19 mouse cellular contexts compared by ENCODE assay signal in the genomic region with DNA sequence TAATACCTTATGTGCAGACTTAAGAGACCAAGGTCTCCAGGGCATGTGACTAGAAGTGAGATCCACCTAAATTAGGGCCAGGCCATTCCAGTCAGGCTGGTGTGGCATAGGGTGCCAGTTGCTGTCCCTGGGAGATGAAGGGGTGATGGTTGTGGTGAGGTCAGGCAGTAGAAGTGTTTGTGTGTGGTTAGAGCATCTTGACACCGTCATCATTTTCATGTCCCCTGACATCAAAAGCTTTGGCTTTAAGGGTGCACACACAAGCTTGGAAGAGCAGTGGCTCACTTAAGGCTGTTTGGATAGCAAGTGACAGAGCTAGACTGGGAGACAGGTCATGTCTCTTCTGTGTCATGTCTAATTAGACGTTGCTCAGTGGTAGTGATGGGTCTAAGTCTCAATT. TPM values are rescaled to one million over a fixed set of nuclear protein-coding genes. Genes with fewer than 3 reads are reported as not detected.
A peak's percentile ranks its signal among the peaks of the same experiment; 100 is the strongest.
DNase-seq lines count a peak whose midpoint lies in the region; ATAC-seq and TF ChIP-seq lines count a peak whose summit lies in the region.
"Had no signal": no experiment of that assay in that cellular context is flagged by ENCODE, and none has a peak within 500 bp of the region (broad histone marks: within the 10 kb centered on the region; RNA-seq: fewer than 3 reads in every experiment).

No protein-coding gene starts in this region.

- no peaks in the 10 kb centered on the region for H3K27me3 ChIP-seq in liver, postnatal 0 days (ENCODE audit: insufficient read depth, low read length)
- no peaks in the 10 kb centered on the region for H3K27me3 ChIP-seq in thymus, adult 2 months (ENCODE audit: control insufficient read depth, insufficient read depth, low read length)
- H3K27me3 ChIP-seq: hindbrain, embryonic 15.5 days had no signal

- peaks cover 75% of the 10 kb centered on the region for H3K4me1 ChIP-seq in liver, postnatal 0 days (ENCODE audit: insufficient read depth)
- H3K4me1 ChIP-seq in thymus, adult 2 months (replicated peaks; ENCODE audit: control insufficient read depth, insufficient read depth, low read length) = peaks cover 78% of the 10 kb centered on the region
- H3K4me1 ChIP-seq in bone marrow, adult 2 months (ENCODE audit: control insufficient read depth, insufficient read depth, low read length) = peaks cover 24% of the 10 kb centered on the region

- TF ChIP-seq CTCF in liver, postnatal 0 days (IDR thresholded peaks at IDR 0.05; ENCODE audit: low read depth) = no peak
- TF ChIP-seq CTCF in thymus, adult 2 months (IDR thresholded peaks at IDR 0.05; ENCODE audit: borderline replicate concordance, control insufficient read depth, extremely low read depth, insufficient read depth, low read length, poor library complexity) = no peak
- TF ChIP-seq CTCF in bone marrow, adult 2 months (IDR thresholded peaks at IDR 0.05; ENCODE audit: control insufficient read depth, insufficient read depth, low read length) = no peak

- no peak for DNase-seq in liver, postnatal 0 days
- DNase-seq in liver = no peak
- DNase-seq in thymus, adult 2 months = no peak
- no peak for DNase-seq in thymus, postnatal 25 days
- peak; percentile 50 to 64 for DNase-seq in natural killer cell, adult 2 months (ENCODE audit: low spot score in 2 of 2)
- DNase-seq in adrenal gland, adult 2 months = no peak
- no peak for DNase-seq in layer of hippocampus, adult 9-10 months (ENCODE audit: low spot score)
- DNase-seq: cerebellum, postnatal 14 days; heart, postnatal 10 days; lung, adult 18-20 months; lung, postnatal 14 days; retina, postnatal 1 day; right cerebral cortex, postnatal 4 days had no signal

- ATAC-seq in liver, postnatal 0 days = no peak
- ATAC-seq: forebrain, embryonic 16.5 days had no signal

- peak overlapping the region; percentile 18; the same call in 1 of the 2 replicates for H3K27ac ChIP-seq in liver, postnatal 0 days (ENCODE audit: low read depth)
- H3K27ac ChIP-seq in thymus, adult 2 months (ENCODE audit: control insufficient read depth, insufficient read depth, low read length) = peak overlapping the region; percentile 42; the same call in 1 of the 2 replicates
- 0 out of 2 replicates have a peak overlapping the region, but pooled peaks have one; percentile 54 for H3K27ac ChIP-seq in bone marrow, adult 2 months (ENCODE audit: control insufficient read depth, insufficient read depth, low read depth, low read length, poor library complexity)

- TF ChIP-seq EP300 in liver, postnatal 0 days (IDR thresholded peaks at IDR 0.05; ENCODE audit: low read depth) = no peak

- TF ChIP-seq POLR2A in thymus, adult 2 months (IDR thresholded peaks at IDR 0.05; ENCODE audit: control insufficient read depth, extremely low read depth, insufficient read depth, low read length, poor library complexity) = no peak
- TF ChIP-seq POLR2A in bone marrow, adult 2 months (IDR thresholded peaks at IDR 0.05; ENCODE audit: borderline replicate concordance, control insufficient read depth, low read depth, low read length) = no peak

- no peaks in the 10 kb centered on the region for H3K9me3 ChIP-seq in liver, postnatal 0 days (ENCODE audit: low read length)
- H3K9me3 ChIP-seq: G1E; hindbrain, embryonic 15.5 days had no signal

- 39% methylated on average over 2 of the region's 2 CpGs for WGBS in liver, postnatal 0 days (ENCODE audit: insufficient replicate concordance)
- 23% methylated on average over 2 of the region's 2 CpGs for WGBS in thymus, adult 2 months
- 41% methylated on average over 2 of the region's 2 CpGs for WGBS in bone marrow, adult 2 months

- peaks cover 8% of the 10 kb centered on the region for H3K36me3 ChIP-seq in liver, postnatal 0 days (replicated peaks; ENCODE audit: insufficient read depth, low read length)
- peaks cover 13% of the 10 kb centered on the region for H3K36me3 ChIP-seq in thymus, adult 2 months (ENCODE audit: control insufficient read depth, insufficient read depth, low read length)

- no peak overlapping the region for H3K4me2 ChIP-seq in liver, postnatal 0 days (ENCODE audit: low read depth, low read length)
- H3K4me2 ChIP-seq: heart, embryonic 11.5 days; hindbrain, embryonic 15.5 days had no signal

- H3K9ac ChIP-seq in liver, postnatal 0 days (replicated peaks) = no peak overlapping the region
- H3K9ac ChIP-seq: hindbrain, embryonic 15.5 days had no signal

- no peak overlapping the region for H3K4me3 ChIP-seq in liver, postnatal 0 days (ENCODE audit: low read depth, low read length)
- H3K4me3 ChIP-seq in thymus, adult 2 months (ENCODE audit: control insufficient read depth, insufficient read depth, low read length) = no peak overlapping the region
- no peak overlapping the region for H3K4me3 ChIP-seq in bone marrow, adult 2 months (replicated peaks; ENCODE audit: control insufficient read depth, low read depth, low read length)
- H3K4me3 ChIP-seq: hindbrain, embryonic 15.5 days; myocyte had no signal

RNA-seq across cellular contexts. Expression of gene Psap, which starts 10.3 kb away (rescaled TPM):
- 105 and 110 TPM in 2 replicates for polyA plus RNA-seq in liver, postnatal 0 days (2015; fragmentation: Nextera tagmentation; extraction: Ambion mirVana)
- polyA plus RNA-seq in thymus, adult 2 months (2012; rRNA removed) = 1,527 and 1,921 TPM in 2 replicates
- 271 and 453 TPM in 2 replicates for polyA plus RNA-seq in bone marrow, adult 2 months (2011; ENCODE audit: insufficient read depth, insufficient read length, low replicate concordance, missing spikeins)
- 1,000 to 10,000 TPM; 1,081 to 1,299 TPM for total RNA-seq in adrenal gland, adult 2 months (2021)
- 1,236 and 1,342 TPM in 2 replicates for polyA plus RNA-seq in adrenal gland, adult 2 months (2012; rRNA removed)

RNA-seq across cellular contexts. Expression of gene Vsir, which starts 58.9 kb away (rescaled TPM):
- 11.4 and 11.9 TPM in 2 replicates for polyA plus RNA-seq in liver, postnatal 0 days (2015; fragmentation: Nextera tagmentation; extraction: Ambion mirVana)
- polyA plus RNA-seq in thymus, adult 2 months (2012; rRNA removed) = 162 and 166 TPM in 2 replicates
- polyA plus RNA-seq in bone marrow, adult 2 months (2011; ENCODE audit: insufficient read depth, insufficient read length, low replicate concordance, missing spikeins) = 39.7 and 97.9 TPM in 2 replicates
- 10 to 100 TPM; 19.2 to 20.2 TPM for total RNA-seq in adrenal gland, adult 2 months (2021)
- 25.1 and 27.7 TPM in 2 replicates for polyA plus RNA-seq in adrenal gland, adult 2 months (2012; rRNA removed)

Comparison
In these comparisons a context has a peak if more than half of its experiments do, and no peak if none do; other contexts are left out.
1. DNase-seq: peak in natural killer cell, adult 2 months (2 of 2); none in liver, postnatal 0 days (single experiment), liver (single experiment), thymus, adult 2 months (single experiment), thymus, postnatal 25 days (single experiment), adrenal gland, adult 2 months (single experiment) and layer of hippocampus, adult 9-10 months (single experiment).
2. Peak in every context shown above with its lines, with median percentiles within 50 percentile points of each other: H3K27ac ChIP-seq.